Mouse (Mus musculus) megakaryocyte, embryonic 14.5 days (primary cell): Measurements from ENCODE around the gene Wnt9b.

ENCODE experiments used
- FLI1 ChIP-seq: IDR thresholded peaks from 2 replicates; pipeline ENCODE4 v1.6.1; 2012; ENCODE audit warnings: low read length, inconsistent platforms, mixed read lengths
- GATA1 ChIP-seq: IDR thresholded peaks from 3 replicates; pipeline ENCODE4 v1.6.1; 2012; ENCODE audit warnings: mixed read lengths, low read length, inconsistent platforms, borderline replicate concordance

GRCm38 (mm10) chr11:103758054-103758453 lies 8.4 kb upstream of the Wnt9b start:
- TF ChIP-seq GATA1: no peak
- no peak for TF ChIP-seq FLI1
